Mouse (Mus musculus) embryonic stem cell, embryonic (primary cell): ENCODE results near the gene Map4.

Source experiments
- CTCF ChIA-PET, 4 experiments: fragments of 300-600 bp in 2 of 4; fragments of 350-600 bp in 2 of 4; sonication (Branson Sonifier 250); formaldehyde crosslinking; loops; one replicate each; lab custom pipeline; 2022; ENCODE audit warnings: inconsistent platforms in 2 of 4; lab: Charles Lee
- POLR2A ChIA-PET, 4 experiments: fragments of 300-600 bp in 2 of 4; fragments of 350-600 bp in 2 of 4; sonication (Branson Sonifier 250); formaldehyde crosslinking; loops; one replicate each; lab custom pipeline; 2022; ENCODE audit warnings: antibody characterized with exemption in 4 of 4, inconsistent platforms in 1 of 4; lab: Charles Lee

The Map4 gene

GRCm38 (mm10) chr9:110116353-110116976, 185.2 kb downstream of the Map4 start:
- POLR2A ChIA-PET = interaction anchor here in 3 of 4 experiments (0.6 to 4.7 kb wide), 13 partner anchors 10 to 181 kb away, joined by 3 to 91 read pairs (median 6); no protein-coding TSS in a partner anchor
- CTCF ChIA-PET = interaction anchor here in 2 of 4 experiments (0.6 to 1.5 kb wide), 3 partner anchors 15 to 291 kb away, joined by 3 to 6 read pairs (median 4); no protein-coding TSS in a partner anchor

- POLR2A ChIA-PET = interaction anchor here (0.6 to 4.7 kb wide), 24 partner anchors 9 to 242 kb away, joined by 3 to 91 read pairs (median 4); partner anchors contain the start of genes Map4 (in 2 of the 4) and Cdc25a (in 1 of the 4)
- CTCF ChIA-PET = interaction anchor here (0.6 to 1.8 kb wide), 8 partner anchors 13 to 519 kb away, joined by 3 to 6 read pairs (median 4); no protein-coding TSS in a partner anchor
These were observed 185.9 kb downstream of the Map4 start, which contains the start of gene Smarcc1 for GRCm38 (mm10) chr9:110116977-110117778. TSS of gene Smarcc1 (plus strand) at chr9:110117708.

- ChIA-PET POLR2A (interaction anchor here (0.6 to 4.7 kb wide), 23 partner anchors 8 to 243 kb away, joined by 3 to 91 read pairs (median 4); partner anchors contain the start of genes Map4 (in 2 of the 4) and Cdc25a (in 1 of the 4)), CTCF (interaction anchor here (0.7 to 1.8 kb wide), 7 partner anchors 13 to 520 kb away, joined by 3 to 5 read pairs (median 3); no protein-coding TSS in a partner anchor)
These were observed 186.5 kb downstream of the Map4 start, which contains the start of gene Dhx30 for GRCm38 (mm10) chr9:110117779-110118139. TSS of gene Dhx30 (minus strand) at chr9:110117830.

- ChIA-PET POLR2A (interaction anchor here (0.6 to 4.7 kb wide), 21 partner anchors 8 to 243 kb away, joined by 3 to 91 read pairs (median 5); partner anchors contain the start of genes Cdc25a (in 1 of the 4) and Map4 (in 1 of the 4)), CTCF (interaction anchor here (0.5 to 1.8 kb wide), 5 partner anchors 17 to 226 kb away, joined by 3 to 5 read pairs (median 3); no protein-coding TSS in a partner anchor)
These were observed 187.0 kb downstream of the Map4 start for GRCm38 (mm10) chr9:110118249-110118648.

GRCm38 (mm10) chr9:110121424-110121823, 190.2 kb downstream of the Map4 start:
- POLR2A ChIA-PET = interaction anchor here in 3 of 4 experiments (0.8 to 3.7 kb wide), 10 partner anchors 10 to 191 kb away, joined by 3 to 41 read pairs (median 4); partner anchors contain the start of gene Map4 (in 1 of the 3)

GRCm38 (mm10) chr9:110123322-110123721, 192.1 kb downstream of the Map4 start:
- ChIA-PET POLR2A (interaction anchor here in 2 of 4 experiments (0.9 to 3.7 kb wide), 3 partner anchors 8 to 23 kb away, joined by 3 to 41 read pairs (median 4); no protein-coding TSS in a partner anchor), CTCF (interaction anchor here in 3 of 4 experiments (0.6 to 1.9 kb wide), 3 partner anchors 10 to 1881 kb away, joined by 3 to 7 read pairs (median 4); no protein-coding TSS in a partner anchor)

More at GRCm38 (mm10) chr9:110121424-110121823, 190.2 kb downstream of the Map4 start:
- CTCF ChIA-PET = interaction anchor here in 1 of 4 experiments (0.5 to 2.5 kb wide), 2 partner anchors 9 to 21 kb away, joined by 4 to 6 read pairs; no protein-coding TSS in a partner anchor

- CTCF ChIA-PET = interaction anchor here (0.6 to 1.9 kb wide), 7 partner anchors 23 to 243 kb away, joined by 3 to 10 read pairs (median 3); no protein-coding TSS in a partner anchor
- POLR2A ChIA-PET = interaction anchor here in 1 of 4 experiments (1.1 kb wide), 1 partner anchor 13 kb away, joined by 4 read pairs; no protein-coding TSS in a partner anchor
These were observed 192.8 kb downstream of the Map4 start for GRCm38 (mm10) chr9:110124008-110124540.

- POLR2A ChIA-PET = interaction anchor here (0.5 to 7.6 kb wide), 70 partner anchors 7 to 1571 kb away, joined by 3 to 91 read pairs (median 4); partner anchors contain the start of genes Dhx30 (in 4 of the 4), Smarcc1 (in 4 of the 4), Cdc25a (in 2 of the 4) and Elp6 (in 2 of the 4)
- CTCF ChIA-PET = interaction anchor here in 3 of 4 experiments (0.6 to 2.1 kb wide), 9 partner anchors 10 to 1356 kb away, joined by 3 to 6 read pairs (median 4); partner anchors contain the start of genes Cdc25a (in 1 of the 3), Dhx30 (in 1 of the 3) and Smarcc1 (in 1 of the 3)
These were observed 199.8 kb downstream of the Map4 start for GRCm38 (mm10) chr9:110130896-110131524.

GRCm38 (mm10) chr9:110131525-110132197, 200.4 kb downstream of the Map4 start:
- CTCF ChIA-PET = interaction anchor here (0.6 to 2.1 kb wide), 10 partner anchors 10 to 1357 kb away, joined by 3 to 6 read pairs (median 4); partner anchors contain the start of genes Cdc25a (in 1 of the 4), Dhx30 (in 1 of the 4) and Smarcc1 (in 1 of the 4)

GRCm38 (mm10) chr9:110132201-110132605, 200.9 kb downstream of the Map4 start:
- ChIA-PET CTCF (interaction anchor here in 3 of 4 experiments (0.6 to 1.0 kb wide), 4 partner anchors 31 to 340 kb away, joined by 3 to 5 read pairs (median 4); no protein-coding TSS in a partner anchor), POLR2A (interaction anchor here (0.6 to 7.6 kb wide), 42 partner anchors 10 to 1573 kb away, joined by 3 to 91 read pairs (median 4); partner anchors contain the start of genes Dhx30 (in 3 of the 4), Smarcc1 (in 3 of the 4), Cdc25a (in 1 of the 4) and Elp6 (in 1 of the 4))

More at GRCm38 (mm10) chr9:110131525-110132197, 200.4 kb downstream of the Map4 start:
- POLR2A ChIA-PET = interaction anchor here (0.5 to 7.6 kb wide), 70 partner anchors 7 to 1572 kb away, joined by 3 to 91 read pairs (median 4); partner anchors contain the start of genes Dhx30 (in 4 of the 4), Smarcc1 (in 4 of the 4), Cdc25a (in 2 of the 4) and Map4 (in 2 of the 4)

GRCm38 (mm10) chr9:110132921-110133320, 201.7 kb downstream of the Map4 start:
- ChIA-PET POLR2A (interaction anchor here in 3 of 4 experiments (0.8 to 7.6 kb wide), 15 partner anchors 10 to 275 kb away, joined by 3 to 91 read pairs (median 4); partner anchors contain the start of genes Dhx30 (in 3 of the 3), Smarcc1 (in 3 of the 3), Cdc25a (in 1 of the 3) and Map4 (in 1 of the 3)), CTCF (no interaction called here)
